Mouse (Mus musculus) olfactory bulb, adult 2 months (tissue): ENCODE measurements around the gene Ndufs6.

Experiments
- CTCF ChIP-seq: fragments of 200-500 bp; IDR thresholded peaks from 2 replicates; pipeline ENCODE4 v1.5.1; 2012; ENCODE audit warnings: low read depth, mild to moderate bottlenecking, low read length, moderate library complexity; ENCODE audit not compliant: insufficient read depth
- POLR2A ChIP-seq: fragments of 200-500 bp; IDR thresholded peaks from 2 replicates; pipeline ENCODE4 v1.6.1; 2012; ENCODE audit warnings: mild to moderate bottlenecking, low read depth, low read length, moderate library complexity; ENCODE audit not compliant: insufficient read depth

DNA sequence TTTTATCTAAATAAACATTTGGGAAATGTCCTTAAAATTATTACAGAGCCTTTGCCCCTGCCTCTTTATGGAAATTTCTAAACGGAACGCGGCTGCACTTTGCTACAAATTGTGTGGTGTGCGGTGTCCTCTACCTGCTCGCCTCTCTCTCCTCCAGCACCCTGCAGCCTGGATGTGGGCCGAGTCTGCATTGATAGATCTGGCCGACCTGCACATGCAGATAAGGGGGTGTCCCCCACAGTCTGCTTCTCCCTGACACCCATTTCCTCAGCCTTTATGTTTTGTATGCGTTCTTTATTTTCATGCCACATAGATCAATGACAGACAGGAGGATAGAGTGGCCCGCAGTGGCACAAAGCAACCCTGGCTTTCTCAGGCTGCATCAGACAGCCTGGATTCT, 49.3 kb upstream of the Ndufs6 start:
- TF ChIP-seq CTCF (no peak), POLR2A (no peak)
